Mouse (Mus musculus) left cerebral cortex, postnatal 14 days (tissue): Measurements from ENCODE around the gene Hhip. TPM values are rescaled to one million over a fixed set of nuclear protein-coding genes. Genes with fewer than 3 reads are reported as not detected.
"Not testable (repeated sequence)": the region's sequence is repeated elsewhere in the genome, so short reads cannot be mapped to it uniquely, and the experiment has no call there.

Source experiments
- DNase-seq, 2 experiments: peaks; one replicate each; pipeline ENCODE4 v3.0.0; 2021 to 2022; ENCODE audit warnings: low spot score in 2 of 2, mixed read lengths in 1 of 2
- intact Hi-C: fragments of 180-260 bp; cut with DNase I; formaldehyde crosslinking; loops from one replicate; pipeline ENCODE4 v1.15.1; 2025
- total RNA-seq, 2 experiments: library from RNA; stranded (reverse); gene quantifications; 2 replicates each; pipeline ENCODE4 v1.2.3; 2021

Hhip gene
- total RNA-seq, 2 experiments from 2014 or later: 3.8 to 4.0 TPM

GRCm38 (mm10) chr8:80004421-80004820 lies 53.4 kb downstream of the Hhip start:
- no peak for DNase-seq
- intact Hi-C loops: no loop called here

- no peak for DNase-seq
- intact Hi-C loops: no loop called here
Measured at GRCm38 (mm10) chr8:80002313-80002712, 55.5 kb downstream of the Hhip start.

- intact Hi-C loops: no loop called here
- DNase-seq: no peak
Measured at GRCm38 (mm10) chr8:79995075-79995474, 62.7 kb downstream of the Hhip start.

- intact Hi-C loops: no loop called here
- no peak for DNase-seq
Measured at GRCm38 (mm10) chr8:79993507-79993906, 64.3 kb downstream of the Hhip start.

GRCm38 (mm10) chr8:79992121-79992848 lies 65.5 kb downstream of the Hhip start:
- no peak for DNase-seq
- intact Hi-C loops: no loop called here

GRCm38 (mm10) chr8:79991420-79991819 lies 66.4 kb downstream of the Hhip start:
- DNase-seq, intact Hi-C loops: not testable (repeated sequence)

- intact Hi-C loops: no loop called here
- DNase-seq: no peak
Measured at GRCm38 (mm10) chr8:79984946-79985345, 72.9 kb downstream of the Hhip start.

- intact Hi-C loops: no loop called here
- DNase-seq: no peak
Measured at GRCm38 (mm10) chr8:79982144-79982543, 75.7 kb downstream of the Hhip start.

GRCm38 (mm10) chr8:79966159-79966558 lies 91.6 kb downstream of the Hhip start:
- intact Hi-C loops: no loop called here
- no peak for DNase-seq

- intact Hi-C loops: no loop called here
- no peak for DNase-seq
Measured at GRCm38 (mm10) chr8:79952857-79953256, 104.9 kb downstream of the Hhip start.

- no peak for DNase-seq
- intact Hi-C loops: no loop called here
Measured at GRCm38 (mm10) chr8:79950376-79950775, 107.4 kb downstream of the Hhip start.

GRCm38 (mm10) chr8:79945501-79946076 lies 112.2 kb downstream of the Hhip start:
- intact Hi-C loops: no loop called here
- DNase-seq: no peak

GRCm38 (mm10) chr8:79941070-79941469 lies 116.7 kb downstream of the Hhip start:
- intact Hi-C loops: no loop called here
- DNase-seq: no peak

- no peak for DNase-seq
- intact Hi-C loops: no loop called here
Measured at GRCm38 (mm10) chr8:79936856-79937445, 120.9 kb downstream of the Hhip start.

- DNase-seq: no peak
- intact Hi-C loops: no loop called here
Measured at GRCm38 (mm10) chr8:79935793-79936192, 122.0 kb downstream of the Hhip start.

- intact Hi-C loops: no loop called here
- DNase-seq: no peak
Measured at GRCm38 (mm10) chr8:79929202-79929601, 128.6 kb downstream of the Hhip start.

GRCm38 (mm10) chr8:79917211-79917610 lies 140.6 kb downstream of the Hhip start:
- DNase-seq: no peak
- intact Hi-C loops: no loop called here
